Mouse (Mus musculus) cerebellum, adult 2 months (tissue): ENCODE measurements around the gene Slc44a5. TPM values are rescaled to one million over a fixed set of nuclear protein-coding genes. Genes with fewer than 3 reads are reported as not detected.

Experiments
- DNase-seq, 2 experiments: peaks; one replicate each; pipeline ENCODE4 v3.0.0; 2021
- H3K27ac ChIP-seq: fragments of 200-500 bp; 2 replicates; pipeline ENCODE4 v1.5.1; 2012; ENCODE audit warnings: low read length, control low read depth, inconsistent platforms; ENCODE audit not compliant: insufficient read depth
- H3K27me3 ChIP-seq: fragments of 200-500 bp; 2 replicates; pipeline ENCODE4 v1.6.1; 2012; ENCODE audit warnings: inconsistent platforms, mild to moderate bottlenecking, low read length, moderate library complexity; ENCODE audit not compliant: control insufficient read depth, insufficient read depth
- H3K4me1 ChIP-seq: fragments of 200-500 bp; 2 replicates; pipeline ENCODE4 v1.6.1; 2011; ENCODE audit warnings: low read length; ENCODE audit not compliant: control insufficient read depth, insufficient read depth
- H3K4me3 ChIP-seq: fragments of 200-500 bp; replicated peaks from 2 replicates; pipeline ENCODE3; 2011; ENCODE audit warnings: mild to moderate bottlenecking, low read depth, low read length, control low read depth; ENCODE audit not compliant: insufficient read depth
- CTCF ChIP-seq: fragments of 200-500 bp; IDR thresholded peaks from 2 replicates; pipeline ENCODE4 v1.5.1; 2011; ENCODE audit warnings: low read depth, mild to moderate bottlenecking, control low read depth, low read length, moderate library complexity, borderline replicate concordance; ENCODE audit not compliant: insufficient read depth
- POLR2A ChIP-seq: fragments of 200-500 bp; IDR thresholded peaks from 2 replicates; pipeline ENCODE4 v1.6.1; 2011; ENCODE audit warnings: low read length, control low read depth, borderline replicate concordance; ENCODE audit not compliant: insufficient read depth
- WGBS: fragments of 180-500 bp; shearing (Covaris S2); methylation state at CpG from one replicate; pipeline ENCODE4 v1.1.7; 2018; 5-methylcytosine and 5-hydroxymethylcytosine counted together
- polyA plus RNA-seq: library from polyadenylated mRNA; depleted of rRNA; stranded (reverse); fragments of >200 nt; gene quantifications from 2 replicates; pipeline ENCODE4 v1.2.3, GENCODE M21; 2012

Gene Slc44a5
- polyA plus RNA-seq, 1 experiment = 3.4 TPM

DNA sequence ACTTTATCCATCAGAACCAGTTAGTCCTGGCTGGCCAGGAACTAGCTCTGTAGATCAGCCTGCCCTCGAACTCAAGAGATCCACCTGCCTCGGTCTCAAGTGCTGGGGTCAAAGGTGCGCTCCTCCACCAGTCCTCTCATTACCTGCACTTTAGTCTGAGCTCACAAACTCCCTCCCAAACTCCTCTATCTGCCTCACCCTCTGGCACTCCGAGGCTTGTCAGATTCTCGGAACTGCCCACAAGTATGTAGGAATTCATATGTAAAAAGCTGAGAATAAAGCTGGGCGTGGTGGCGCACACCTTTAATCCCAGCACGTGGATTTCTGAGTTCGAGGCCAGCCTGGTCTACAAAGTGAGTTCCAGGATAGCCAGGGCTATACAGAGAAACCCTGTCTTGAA, 32.8 kb upstream of the Slc44a5 start:
- Histone ChIP-seq H3K27ac (no peak overlapping the region), H3K27me3 (no peaks in the 10 kb centered on the region), H3K4me1 (no peaks in the 10 kb centered on the region; the same call in 1 of the 2 replicates), H3K4me3 (no peak overlapping the region)
- TF ChIP-seq POLR2A = no peak
- no peak for TF ChIP-seq CTCF
- 94% methylated on average over 9 of the region's 9 CpGs for WGBS
- DNase-seq = no peak

DNA sequence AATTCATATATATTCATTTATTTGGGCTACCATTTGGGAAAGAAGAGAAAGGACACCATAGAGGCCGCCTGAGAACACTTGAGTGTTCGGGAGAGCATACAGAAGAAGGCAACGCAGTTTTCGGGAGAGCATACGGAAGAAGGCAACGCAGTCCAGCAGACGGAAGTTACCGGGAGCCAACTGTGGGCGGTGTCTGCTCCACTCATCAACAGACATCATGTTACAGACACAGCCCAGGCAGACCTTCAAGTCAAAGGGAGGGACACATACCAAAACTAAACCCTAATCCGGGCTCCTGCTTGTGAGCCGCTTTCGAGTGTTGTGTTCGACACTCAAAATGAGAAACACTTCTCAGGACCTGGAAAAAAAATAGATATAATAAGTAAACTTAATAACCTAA, 31.6 kb upstream of the Slc44a5 start:
- Histone ChIP-seq H3K27me3 (no peaks in the 10 kb centered on the region), H3K4me1 (no peaks in the 10 kb centered on the region; the same call in 1 of the 2 replicates), H3K4me3 (no peak overlapping the region), H3K27ac (no peak overlapping the region)
- 92% methylated on average over 13 of the region's 13 CpGs for WGBS
- TF ChIP-seq POLR2A (no peak), CTCF (no peak)
- DNase-seq = no peak

DNA sequence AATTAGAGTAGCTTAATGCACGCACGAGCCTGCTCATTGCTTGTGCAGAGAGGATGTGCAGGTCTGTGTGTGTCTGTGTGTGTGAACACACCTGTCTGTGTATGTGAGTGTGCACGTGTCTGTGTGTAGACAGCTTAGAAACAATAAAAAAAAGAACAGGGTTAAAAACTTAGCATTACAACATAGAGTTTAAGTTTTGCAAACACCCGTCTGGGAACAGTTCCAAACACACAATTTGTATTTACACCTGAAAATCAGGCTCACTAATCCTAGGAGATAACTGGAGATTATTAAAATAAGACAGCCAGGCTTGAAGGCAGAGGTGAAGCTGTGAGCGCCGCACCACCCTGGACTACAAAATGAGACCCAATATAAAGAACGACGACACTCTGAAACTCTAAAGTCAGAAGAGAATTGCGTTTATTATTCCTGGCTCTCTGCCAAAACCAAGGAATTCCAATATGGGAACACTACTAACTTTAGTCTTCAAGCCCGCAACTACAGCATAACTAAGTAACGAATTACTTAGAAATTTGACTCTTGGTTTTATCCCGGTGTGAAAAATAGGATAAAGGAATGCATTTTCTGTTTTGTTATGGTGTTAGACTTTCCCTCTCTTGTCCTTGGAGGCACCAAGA, 30.1 kb upstream of the Slc44a5 start:
- Histone ChIP-seq H3K4me1 (no peaks in the 10 kb centered on the region; the same call in 1 of the 2 replicates), H3K27me3 (no peaks in the 10 kb centered on the region), H3K27ac (no peak overlapping the region), H3K4me3 (no peak overlapping the region)
- TF ChIP-seq POLR2A (no peak), CTCF (no peak)
- DNase-seq = no peak
- 45% methylated on average over 12 of the region's 12 CpGs for WGBS

DNA sequence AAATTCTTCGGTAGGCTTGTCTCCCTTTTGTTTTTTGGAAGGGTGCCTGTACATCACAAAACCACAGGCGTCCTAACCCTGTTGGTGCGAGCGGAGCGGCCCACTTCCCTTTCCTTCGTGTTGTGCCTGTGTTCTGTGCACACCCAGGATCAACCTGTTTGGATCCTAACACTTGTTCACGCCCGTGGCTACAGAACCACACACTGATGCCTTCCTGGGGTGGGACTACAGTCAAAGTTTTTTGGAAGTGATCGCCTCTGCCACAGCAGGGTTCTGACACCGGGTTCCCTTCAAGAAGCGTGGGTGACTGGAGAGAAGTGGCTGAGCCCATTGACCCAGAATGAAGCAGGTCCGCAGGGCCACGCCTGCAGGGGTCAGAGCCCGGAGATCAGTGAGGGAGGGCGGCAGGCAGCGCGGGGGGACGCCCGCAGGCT, 29.3 kb upstream of the Slc44a5 start:
- Histone ChIP-seq H3K27ac (peak overlapping the region; percentile 3; the same call in 1 of the 2 replicates), H3K27me3 (no peaks in the 10 kb centered on the region), H3K4me3 (peak overlapping the region; percentile 60), H3K4me1 (no peaks in the 10 kb centered on the region; the same call in 1 of the 2 replicates)
- no peak for TF ChIP-seq CTCF
- no peak for TF ChIP-seq POLR2A
- no peak for DNase-seq
- WGBS = 2% methylated on average over 19 of the region's 19 CpGs

DNA sequence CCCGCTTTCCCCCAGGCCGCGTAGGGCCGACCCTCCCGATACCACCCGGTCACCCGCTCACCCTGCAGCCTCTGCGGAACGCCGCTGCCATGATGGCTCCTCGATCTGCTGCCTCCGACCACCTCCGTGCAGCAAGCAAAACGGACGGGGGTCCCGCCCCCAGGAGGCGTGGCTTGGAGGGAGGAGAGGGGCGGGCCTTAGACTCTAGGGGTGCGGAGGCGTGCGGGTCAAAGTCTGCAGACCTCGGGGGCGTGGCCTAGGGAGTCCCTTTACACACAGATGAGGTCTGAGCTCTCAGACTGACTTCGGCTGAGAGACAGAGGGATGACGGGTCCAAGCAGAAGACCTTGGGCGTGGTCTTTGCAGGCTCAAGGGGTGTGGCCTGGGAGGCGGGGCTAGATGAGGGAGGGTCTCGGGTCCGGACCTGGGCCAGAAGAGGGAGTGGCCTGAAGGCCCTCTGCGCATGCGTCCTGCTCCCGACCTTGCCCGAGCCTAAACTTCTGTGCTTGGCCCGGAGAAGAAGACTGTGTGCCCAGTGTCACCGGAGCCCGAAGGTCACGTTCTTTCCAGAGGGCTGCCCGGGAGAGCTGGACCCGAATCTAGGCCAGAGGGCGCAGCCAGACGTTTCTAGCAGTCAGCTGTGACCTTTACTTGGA, 28.8 kb upstream of the Slc44a5 start, which contains the start of gene Acadm:
Acadm (minus strand) TSS at position 298 of the 656 bp plus-strand sequence.
- Histone ChIP-seq H3K27ac (peak within 1 kb of the TSS; percentile 26), H3K27me3 (no peaks in the 10 kb centered on the region), H3K4me1 (no peaks in the 10 kb centered on the region; the same call in 1 of the 2 replicates), H3K4me3 (peak within 1 kb of the TSS; percentile 60)
- TF ChIP-seq POLR2A = peak; percentile 61
- TF ChIP-seq CTCF = no peak
- WGBS = under 1% methylated on average over 41 of the region's 41 CpGs
- peak; percentile 95 to 96 for DNase-seq

DNA sequence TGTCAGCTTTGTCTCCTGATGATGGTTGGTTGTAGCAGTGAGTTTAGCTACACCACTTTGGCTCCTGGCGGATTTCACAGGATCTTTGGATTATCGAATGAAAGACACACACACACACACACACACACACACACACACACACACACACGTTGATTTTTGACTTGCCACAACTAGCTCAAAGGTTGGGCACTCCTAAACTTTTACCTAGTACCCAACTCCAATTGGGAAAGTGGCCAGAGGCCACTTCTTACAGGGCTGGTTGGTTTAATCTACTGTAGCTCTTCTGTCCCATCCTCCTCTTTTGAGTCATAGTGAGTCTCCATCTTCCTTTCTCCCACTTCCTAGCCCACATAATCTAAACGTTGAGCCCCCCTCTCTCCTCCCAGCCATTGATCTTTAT, 26.0 kb upstream of the Slc44a5 start:
- no peak for DNase-seq
- Histone ChIP-seq H3K4me3 (no peak overlapping the region), H3K27ac (no peak overlapping the region), H3K27me3 (no peaks in the 10 kb centered on the region), H3K4me1 (no peaks in the 10 kb centered on the region; the same call in 1 of the 2 replicates)
- TF ChIP-seq CTCF = no peak
- no peak for TF ChIP-seq POLR2A
- 71% methylated on average over 4 of the region's 4 CpGs for WGBS

DNA sequence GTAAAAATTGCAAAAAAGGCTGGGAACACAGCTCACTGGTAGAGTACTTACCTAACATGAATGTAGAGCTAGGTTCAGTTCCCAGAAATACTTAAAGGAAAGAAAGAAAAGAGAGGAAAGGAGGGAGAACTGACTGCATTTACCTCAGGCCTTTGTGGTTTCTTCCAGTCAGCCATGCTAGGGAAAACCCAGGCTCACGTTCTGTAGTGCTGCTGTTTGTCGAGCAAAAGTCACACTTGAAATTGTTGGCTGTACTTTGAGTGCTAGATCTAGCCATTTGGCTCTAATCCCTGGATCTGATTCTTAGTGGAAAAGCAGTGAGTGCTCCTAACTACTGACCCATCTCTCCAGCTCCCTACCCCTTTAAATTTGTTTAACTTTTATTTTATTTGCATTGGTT, 25.1 kb upstream of the Slc44a5 start:
- 79% methylated on average over 2 of the region's 2 CpGs for WGBS
- no peak overlapping the region for H3K27ac ChIP-seq
- TF ChIP-seq POLR2A = no peak
- no peak for TF ChIP-seq CTCF
- no peak for DNase-seq
- no peaks in the 10 kb centered on the region; the same call in 1 of the 2 replicates for H3K4me1 ChIP-seq
- H3K27me3 ChIP-seq = no peaks in the 10 kb centered on the region
- no peak overlapping the region for H3K4me3 ChIP-seq

DNA sequence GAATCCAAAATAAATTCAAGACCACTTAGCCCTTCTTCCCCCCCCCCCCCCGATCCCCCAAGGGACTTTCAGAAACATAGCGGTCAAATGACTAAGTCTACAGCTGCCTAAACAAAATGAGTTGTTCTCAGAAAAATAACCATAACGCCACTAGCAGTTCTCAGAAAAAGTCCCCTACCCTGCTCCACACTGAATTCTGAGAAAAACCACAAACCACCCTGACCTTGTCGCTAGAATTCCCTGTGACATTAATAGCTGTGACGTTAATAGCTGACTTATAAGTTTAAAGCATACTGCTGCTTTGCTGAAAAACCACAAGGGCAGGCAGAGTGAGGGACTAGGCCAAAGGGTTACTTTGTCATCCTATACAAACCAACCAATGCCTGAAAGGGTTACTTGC, 15.3 kb upstream of the Slc44a5 start:
- TF ChIP-seq POLR2A (no peak), CTCF (no peak)
- WGBS = 94% methylated on average over 5 of the region's 5 CpGs
- H3K4me1 ChIP-seq = peaks cover 3% of the 10 kb centered on the region
- no peak overlapping the region for H3K27ac ChIP-seq
- no peaks in the 10 kb centered on the region for H3K27me3 ChIP-seq
- H3K4me3 ChIP-seq = no peak overlapping the region
- no peak for DNase-seq
